Mouse (Mus musculus) forebrain, embryonic 16.5 days (tissue): ENCODE data around the gene Zic5. TPM values are rescaled to one million over a fixed set of nuclear protein-coding genes. Genes with fewer than 3 reads are reported as not detected.
"Not testable (repeated sequence)": the region's sequence is repeated elsewhere in the genome, so short reads cannot be mapped to it uniquely, and the experiment has no call there.

Experiments
- ATAC-seq: fragments of 200-750 bp; cut with Nextera tagmentation; 2 replicates; pipeline ENCODE4 v1.8.0; 2017; ENCODE audit warnings: mild to moderate bottlenecking, moderate library complexity
- H3K27ac ChIP-seq: fragments of 300-500 bp; sonication (generic); 2 replicates; pipeline ENCODE4 v1.5.1; 2014; ENCODE audit warnings: low read length, control low read depth
- H3K27me3 ChIP-seq: fragments of 300-500 bp; sonication (generic); replicated peaks from 2 replicates; pipeline ENCODE4 v1.6.1; 2014; ENCODE audit warnings: low read length; ENCODE audit not compliant: control insufficient read depth, insufficient read depth
- H3K36me3 ChIP-seq: fragments of 300-500 bp; sonication (generic); 2 replicates; pipeline ENCODE4 v1.6.1; 2014; ENCODE audit not compliant: control insufficient read depth, insufficient read depth
- H3K4me1 ChIP-seq: fragments of 300-500 bp; sonication (generic); replicated peaks from 2 replicates; pipeline ENCODE4 v1.6.1; 2014; ENCODE audit warnings: low read length; ENCODE audit not compliant: control insufficient read depth, insufficient read depth
- H3K4me2 ChIP-seq: fragments of 300-500 bp; sonication (generic); 2 replicates; pipeline ENCODE4 v1.6.1; 2014; ENCODE audit warnings: mild to moderate bottlenecking, low read length, control low read depth
- H3K4me3 ChIP-seq: fragments of 300-500 bp; sonication (generic); replicated peaks from 2 replicates; pipeline ENCODE4 v1.5.1; 2014; ENCODE audit warnings: mild to moderate bottlenecking, low read length, control low read depth
- H3K9ac ChIP-seq: fragments of 300-500 bp; sonication (generic); replicated peaks from 2 replicates; pipeline ENCODE4 v1.6.1; 2014; ENCODE audit warnings: low read depth, low read length, control low read depth
- H3K9me3 ChIP-seq: fragments of 300-500 bp; sonication (generic); 2 replicates; pipeline ENCODE4 v1.6.1; 2016; ENCODE audit warnings: low read length; ENCODE audit not compliant: control insufficient read depth
- WGBS: fragments of 180-500 bp; shearing (Covaris S2); extraction: QIAGEN DNeasy Blood & Tissue Kit; methylation state at CpG from one replicate; pipeline ENCODE4 v1.1.7; 2014; 5-methylcytosine and 5-hydroxymethylcytosine counted together
- polyA plus RNA-seq: library from polyadenylated mRNA; unstranded; fragments of >200 nt; fragmentation: Nextera tagmentation; extraction: Ambion mirVana; gene quantifications from 2 replicates; pipeline ENCODE4 v1.2.1, GENCODE M21; 2015

The Zic5 gene
- polyA plus RNA-seq, 1 experiment from 2014 or later: 8.7 TPM

GRCm38 (mm10) chr14:122468971-122469755, 3.7 kb upstream of the Zic5 start:
- Histone ChIP-seq H3K4me2 (peak overlapping the region; percentile 40), H3K36me3 (no peaks in the 10 kb centered on the region), H3K27me3 (peaks cover 38% of the 10 kb centered on the region), H3K9ac (peak overlapping the region; percentile 42; the same call in 1 of the 2 replicates), H3K4me1 (peaks cover 20% of the 10 kb centered on the region), H3K9me3 (no peaks in the 10 kb centered on the region), H3K27ac (peak overlapping the region; percentile 44), H3K4me3 (peak overlapping the region; percentile 14; the same call in 1 of the 2 replicates)
- no peak for ATAC-seq
- WGBS: 16% methylated on average over 28 of the region's 28 CpGs

GRCm38 (mm10) chr14:122467926-122468841, 2.7 kb upstream of the Zic5 start:
- Histone ChIP-seq H3K4me2 (peak overlapping the region; percentile 40), H3K9me3 (no peaks in the 10 kb centered on the region), H3K9ac (0 out of 2 replicates have a peak overlapping the region, but pooled peaks have one; percentile 1), H3K4me1 (peaks cover 24% of the 10 kb centered on the region), H3K36me3 (no peaks in the 10 kb centered on the region), H3K27me3 (peaks cover 41% of the 10 kb centered on the region), H3K27ac (peak overlapping the region; percentile 54), H3K4me3 (no peak overlapping the region)
- WGBS: 24% methylated on average over 23 of the region's 23 CpGs
- no peak for ATAC-seq

- H3K9me3 ChIP-seq: no peaks in the 10 kb centered on the region
- no peak overlapping the region for H3K9ac ChIP-seq
- H3K27me3 ChIP-seq: peaks cover 48% of the 10 kb centered on the region
- H3K4me3 ChIP-seq: no peak overlapping the region
- no peak overlapping the region for H3K4me2 ChIP-seq
- no peak for ATAC-seq
- H3K27ac ChIP-seq: no peak overlapping the region
- WGBS: 57% methylated on average over 7 of the region's 7 CpGs
- H3K36me3 ChIP-seq: no peaks in the 10 kb centered on the region
- peaks cover 24% of the 10 kb centered on the region for H3K4me1 ChIP-seq
Observed at GRCm38 (mm10) chr14:122466756-122467362, 1.4 kb upstream of the Zic5 start.

GRCm38 (mm10) chr14:122465931-122466490, 534 bp upstream of the Zic5 start:
- Histone ChIP-seq H3K4me1 (peaks cover 24% of the 10 kb centered on the region), H3K9me3 (no peaks in the 10 kb centered on the region), H3K4me3 (peak overlapping the region; percentile 56), H3K9ac (no peak overlapping the region), H3K27ac (peak overlapping the region; percentile 92), H3K4me2 (peak overlapping the region; percentile 79), H3K36me3 (no peaks in the 10 kb centered on the region), H3K27me3 (peaks cover 48% of the 10 kb centered on the region)
- 34% methylated on average over 13 of the region's 13 CpGs for WGBS
- no peak for ATAC-seq

GRCm38 (mm10) chr14:122464351-122464762, 1.1 kb downstream of the Zic5 start:
- Histone ChIP-seq H3K36me3 (no peaks in the 10 kb centered on the region), H3K27me3 (peaks cover 41% of the 10 kb centered on the region), H3K4me2 (peak overlapping the region; percentile 79), H3K9me3 (no peaks in the 10 kb centered on the region), H3K4me1 (peaks cover 24% of the 10 kb centered on the region), H3K9ac (peak overlapping the region; percentile 62), H3K4me3 (peak overlapping the region; percentile 56), H3K27ac (peak overlapping the region; percentile 92)
- ATAC-seq: peak; percentile 6
- under 1% methylated on average over 31 of the region's 62 CpGs for WGBS

GRCm38 (mm10) chr14:122463734-122464341, 1.6 kb downstream of the Zic5 start:
- WGBS: under 1% methylated on average over 53 of the region's 58 CpGs
- Histone ChIP-seq H3K27ac (peak overlapping the region; percentile 92), H3K4me2 (peak overlapping the region; percentile 79), H3K9ac (peak overlapping the region; percentile 62), H3K4me1 (peaks cover 21% of the 10 kb centered on the region), H3K4me3 (peak overlapping the region; percentile 56), H3K27me3 (peaks cover 39% of the 10 kb centered on the region)
- not testable (repeated sequence) for H3K9me3 ChIP-seq, H3K36me3 ChIP-seq
- ATAC-seq: peak; percentile 19

GRCm38 (mm10) chr14:122463080-122463691, 2.3 kb downstream of the Zic5 start:
- peak overlapping the region; percentile 79 for H3K4me2 ChIP-seq
- H3K27ac ChIP-seq: peak overlapping the region; percentile 92
- H3K27me3 ChIP-seq: peaks cover 35% of the 10 kb centered on the region
- no peaks in the 10 kb centered on the region for H3K36me3 ChIP-seq
- peak overlapping the region; percentile 62 for H3K9ac ChIP-seq
- H3K4me3 ChIP-seq: peak overlapping the region; percentile 56
- no peak for ATAC-seq
- peaks cover 21% of the 10 kb centered on the region for H3K4me1 ChIP-seq
- no peaks in the 10 kb centered on the region for H3K9me3 ChIP-seq
- WGBS: under 1% methylated on average over 40 of the region's 40 CpGs

- H3K4me2 ChIP-seq: peak overlapping the region; percentile 79
- peak overlapping the region; percentile 56 for H3K4me3 ChIP-seq
- no peaks in the 10 kb centered on the region for H3K36me3 ChIP-seq
- no peak for ATAC-seq
- peak overlapping the region; percentile 62 for H3K9ac ChIP-seq
- WGBS: 14% methylated on average over 17 of the region's 17 CpGs
- H3K4me1 ChIP-seq: peaks cover 21% of the 10 kb centered on the region
- no peak overlapping the region for H3K27ac ChIP-seq
- peaks cover 31% of the 10 kb centered on the region for H3K27me3 ChIP-seq
- H3K9me3 ChIP-seq: no peaks in the 10 kb centered on the region
Observed at GRCm38 (mm10) chr14:122462689-122463079, 2.8 kb downstream of the Zic5 start.
